Mouse (Mus musculus) splenic B cell, adult 2 months (primary cell): ENCODE measurements around the gene Plin2.
"Not testable (repeated sequence)": the region's sequence is repeated elsewhere in the genome, so short reads cannot be mapped to it uniquely, and the experiment has no call there.

Source experiments
- DNase-seq: peaks from one replicate; pipeline ENCODE4 v3.0.0-alpha.2; 2011; ENCODE audit warnings: low read depth, low spot score
- H3K27me3 ChIP-seq: 2 replicates; pipeline ENCODE4 v1.6.1; 2012; ENCODE audit warnings: mild to moderate bottlenecking, low read length, moderate library complexity, mixed read lengths; ENCODE audit not compliant: control insufficient read depth, poor library complexity, insufficient read depth, severe bottlenecking
- H3K36me3 ChIP-seq: 2 replicates; pipeline ENCODE4 v1.6.1; 2012; ENCODE audit warnings: mild to moderate bottlenecking, low read length, moderate library complexity, mixed read lengths; ENCODE audit not compliant: control insufficient read depth, poor library complexity, insufficient read depth, severe bottlenecking

Plin2 gene

DNA sequence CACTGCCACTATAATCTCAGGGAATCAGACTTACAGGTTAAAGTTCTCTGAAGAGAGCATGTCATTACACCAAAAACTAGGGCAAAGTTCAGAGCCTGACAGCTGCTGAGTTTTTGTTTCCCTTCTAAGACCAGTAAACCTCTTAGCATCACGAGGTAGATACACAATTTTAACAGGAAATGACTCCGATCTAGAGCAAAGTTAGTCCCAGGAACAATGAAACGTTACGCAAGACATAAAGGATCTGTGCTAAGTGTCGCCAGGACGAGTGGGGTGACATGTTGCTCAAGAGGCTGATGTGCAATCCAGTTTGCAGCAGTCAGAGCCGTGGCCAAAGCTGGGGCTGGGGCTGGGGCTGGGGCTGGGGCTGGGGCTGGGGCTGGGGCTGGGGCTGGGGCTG lies 20.3 kb upstream of the Plin2 start:
- H3K27me3 ChIP-seq = no peaks in the 10 kb centered on the region
- H3K36me3 ChIP-seq = no peaks in the 10 kb centered on the region
- no peak for DNase-seq

DNA sequence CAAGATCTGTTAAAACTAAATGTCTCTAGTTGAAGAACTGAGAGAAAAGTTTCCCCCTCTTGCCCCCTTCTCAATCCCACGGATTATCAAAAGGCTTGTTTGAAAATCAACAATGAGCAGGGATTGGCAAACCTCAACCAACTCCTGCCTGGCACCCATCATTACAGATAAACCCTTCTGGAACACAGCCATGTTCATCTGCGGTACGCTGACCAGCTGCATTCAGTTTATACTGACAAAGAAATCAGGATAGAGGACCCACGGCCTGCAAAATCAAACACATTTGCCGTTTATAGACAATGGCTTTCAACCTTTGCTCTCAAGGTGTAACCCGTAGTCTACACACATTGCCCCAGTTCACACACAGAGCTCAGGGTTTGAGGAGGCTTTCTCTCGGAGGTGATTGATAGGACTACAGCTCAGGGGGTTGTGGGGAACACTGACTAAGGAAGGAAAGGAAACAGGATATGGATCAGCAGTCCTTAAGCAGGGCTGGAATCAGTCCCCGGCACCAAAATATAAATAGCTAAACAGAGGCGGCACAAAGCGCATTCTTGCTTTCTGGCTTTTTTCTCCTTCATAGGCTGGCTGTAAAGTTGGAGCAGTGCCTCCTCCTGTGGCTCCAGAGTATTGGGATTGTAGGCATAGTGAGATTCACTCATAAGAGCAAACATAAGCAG lies 19.3 kb upstream of the Plin2 start:
- no peak for DNase-seq
- no peaks in the 10 kb centered on the region for H3K36me3 ChIP-seq
- H3K27me3 ChIP-seq = no peaks in the 10 kb centered on the region

DNA sequence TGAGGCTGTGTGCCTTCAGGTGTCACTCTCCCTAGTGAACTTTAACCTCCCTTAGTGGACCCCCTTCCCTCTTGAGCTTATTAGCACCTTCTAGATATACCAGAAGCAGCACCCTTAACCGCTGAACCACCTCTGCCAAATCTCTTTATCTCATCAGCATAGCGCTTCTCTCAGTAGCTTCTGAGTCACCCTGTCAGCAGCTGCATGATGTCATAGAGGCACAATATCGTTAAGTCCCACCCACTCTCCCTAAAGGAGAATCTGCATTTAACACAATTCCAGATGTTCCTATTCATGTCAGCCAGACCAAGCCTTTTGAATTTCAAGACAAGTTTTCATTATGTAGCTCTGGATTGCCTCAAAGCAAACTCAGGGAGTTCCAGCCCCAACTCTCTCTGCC lies 16.7 kb upstream of the Plin2 start:
- DNase-seq = no peak
- Histone ChIP-seq H3K36me3 (no peaks in the 10 kb centered on the region), H3K27me3 (no peaks in the 10 kb centered on the region)

DNA sequence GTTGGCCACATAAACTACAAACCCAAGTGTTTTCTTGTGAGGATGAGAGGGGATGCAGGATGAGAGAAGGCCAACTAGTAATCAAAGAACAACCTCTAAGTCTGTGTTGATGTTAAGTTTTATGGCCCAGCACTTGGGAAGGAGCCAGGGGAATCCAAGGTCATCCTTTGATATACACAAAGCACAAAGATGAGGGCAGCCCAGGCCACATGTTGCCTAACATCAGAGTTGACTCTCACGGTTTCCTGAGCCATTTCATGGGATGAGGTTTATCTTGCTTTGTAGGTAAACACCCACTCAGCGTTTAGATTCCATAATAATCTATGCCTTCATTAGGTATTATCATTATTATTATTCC lies 16.1 kb upstream of the Plin2 start:
- Histone ChIP-seq H3K27me3 (no peaks in the 10 kb centered on the region), H3K36me3 (no peaks in the 10 kb centered on the region)
- no peak for DNase-seq

DNA sequence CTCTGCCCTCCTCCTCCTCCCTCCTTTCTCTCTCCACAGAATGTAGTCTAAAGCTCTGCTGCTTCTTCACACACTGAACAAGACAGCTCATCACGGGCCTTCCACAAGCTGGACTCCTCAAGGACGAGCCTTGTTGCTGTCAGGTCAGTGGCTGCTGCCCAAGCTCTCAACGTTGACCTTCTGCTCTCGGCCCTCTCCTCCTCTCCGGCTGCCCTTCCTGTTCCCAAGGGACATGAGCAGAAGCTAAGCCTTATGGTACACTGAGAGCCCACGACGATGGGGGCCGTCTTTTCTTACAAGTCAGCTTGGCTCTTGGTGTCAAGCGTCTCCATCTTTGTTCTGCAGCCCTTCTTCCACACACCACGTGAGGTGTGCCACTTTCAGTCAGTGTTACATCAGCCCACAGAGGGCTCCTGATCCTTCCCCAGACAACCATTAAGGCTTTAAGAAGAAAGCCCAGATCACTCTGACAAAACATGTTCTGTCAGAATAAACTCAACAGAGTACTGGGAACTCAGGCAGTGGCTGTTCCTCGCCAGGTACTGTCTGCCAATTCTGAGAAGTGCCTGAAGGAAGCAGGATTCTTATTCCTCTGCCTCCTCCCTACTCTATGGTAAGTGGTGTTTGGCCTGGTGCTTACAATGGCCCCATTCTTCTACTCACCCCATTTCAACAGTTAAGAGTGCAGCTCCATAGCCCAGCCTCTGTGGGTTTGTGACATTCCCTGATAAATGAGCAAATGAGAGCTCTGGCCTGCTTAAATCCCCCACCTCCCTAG lies 15.6 kb upstream of the Plin2 start:
- no peak for DNase-seq
- H3K27me3 ChIP-seq = no peaks in the 10 kb centered on the region
- H3K36me3 ChIP-seq = no peaks in the 10 kb centered on the region

DNA sequence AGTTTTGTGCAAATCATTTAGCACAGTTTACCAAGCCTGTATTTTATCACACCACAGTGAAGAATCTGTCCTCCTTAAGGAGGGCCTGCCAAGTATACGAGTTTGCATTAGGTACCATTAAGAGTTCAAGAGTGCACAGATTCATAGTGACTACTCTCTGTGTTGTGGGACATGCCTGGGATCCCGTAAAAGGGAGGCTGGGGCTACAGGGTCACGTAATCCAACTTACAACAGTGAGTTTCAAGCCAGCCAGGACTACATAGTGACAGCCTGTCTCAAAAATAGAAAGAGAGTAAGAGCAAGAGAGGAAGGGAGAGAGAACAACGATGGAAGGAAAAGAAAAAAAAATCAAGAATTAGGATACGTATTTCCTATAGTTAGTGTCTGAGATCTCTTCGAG lies 14.9 kb upstream of the Plin2 start:
- H3K36me3 ChIP-seq = no peaks in the 10 kb centered on the region
- DNase-seq = no peak
- no peaks in the 10 kb centered on the region for H3K27me3 ChIP-seq

DNA sequence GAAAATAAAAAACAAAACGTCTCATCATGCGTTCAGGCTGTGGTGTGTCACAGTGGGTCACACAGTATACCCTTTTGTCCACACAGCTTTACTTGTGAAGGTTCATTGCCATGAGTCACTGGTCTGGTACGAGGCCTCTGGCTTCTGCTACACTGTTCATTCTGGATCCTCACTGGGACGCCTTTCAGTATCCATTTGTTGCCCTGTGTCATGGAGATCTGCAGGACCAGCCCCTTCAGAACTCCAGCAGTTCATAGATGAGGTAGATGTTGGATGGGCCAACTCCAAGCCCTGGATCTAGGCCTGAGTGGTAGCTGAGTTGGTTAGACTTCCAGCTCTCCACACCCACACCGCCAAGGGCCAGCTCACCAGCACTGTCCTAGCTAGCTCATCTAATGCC lies 13.9 kb upstream of the Plin2 start:
- no peaks in the 10 kb centered on the region for H3K27me3 ChIP-seq
- H3K36me3 ChIP-seq = no peaks in the 10 kb centered on the region
- DNase-seq = no peak

DNA sequence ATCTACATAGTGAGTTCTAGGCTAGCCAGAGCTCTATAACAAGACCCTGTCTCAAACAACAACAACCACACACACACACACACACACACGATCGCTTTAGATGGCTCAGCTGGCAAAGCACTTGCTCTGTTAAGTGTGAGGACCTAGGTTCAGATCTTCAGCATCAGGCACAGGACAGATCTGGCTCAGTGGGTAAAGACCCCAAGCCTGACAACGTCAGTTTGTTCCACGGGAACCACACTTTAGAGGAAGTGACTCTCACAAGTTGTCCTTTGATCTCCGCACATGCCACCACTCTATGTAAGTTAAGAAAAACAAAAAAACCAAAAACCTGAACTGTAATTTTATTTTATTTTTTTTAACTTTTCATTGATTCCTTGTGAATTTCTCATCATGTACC lies 13.4 kb upstream of the Plin2 start:
- DNase-seq = peak; percentile 11

DNA sequence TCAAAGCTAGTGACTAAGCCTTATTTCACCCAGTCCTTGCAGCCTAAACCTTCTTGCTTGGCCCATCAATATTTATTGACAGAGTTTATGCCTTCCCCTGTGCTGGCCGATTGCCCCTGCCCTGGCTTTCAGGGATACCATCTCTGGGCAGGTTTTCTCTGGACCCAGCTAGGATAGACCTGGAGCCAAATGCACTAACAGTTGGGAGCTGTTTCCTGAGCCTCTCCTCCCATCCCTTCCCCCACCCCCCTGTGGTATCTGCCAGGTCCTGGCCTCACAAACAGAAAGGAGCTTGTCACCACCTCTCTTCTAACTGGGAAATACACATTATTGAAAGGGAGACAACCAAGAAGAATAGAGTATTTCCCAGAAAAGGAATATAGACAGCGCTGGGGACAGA lies 12.0 kb upstream of the Plin2 start:
- H3K27me3 ChIP-seq = no peaks in the 10 kb centered on the region
- no peak for DNase-seq
- no peaks in the 10 kb centered on the region for H3K36me3 ChIP-seq

More for the DNA sequence above, 13.4 kb upstream of the Plin2 start:
- H3K27me3 ChIP-seq = no peaks in the 10 kb centered on the region
- H3K36me3 ChIP-seq = no peaks in the 10 kb centered on the region

DNA sequence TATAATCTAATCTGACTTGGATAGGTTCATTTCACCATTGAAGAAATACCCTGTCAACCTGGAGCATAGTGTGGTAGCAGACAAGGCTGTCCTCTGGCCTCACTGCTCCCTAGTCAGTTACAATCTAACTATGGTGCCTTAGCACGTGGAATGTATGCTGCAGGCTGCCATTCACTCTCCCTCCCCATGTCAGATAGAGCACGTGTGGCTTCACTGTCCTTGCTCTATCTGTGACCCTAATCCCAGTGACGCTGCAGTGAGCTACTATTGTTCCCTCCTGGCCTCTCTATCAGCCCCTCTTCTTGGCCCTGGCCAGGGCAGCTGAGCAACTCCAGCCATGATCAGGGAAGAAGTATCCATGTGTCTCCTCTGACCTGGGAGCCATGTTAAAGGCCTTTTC lies 11.6 kb upstream of the Plin2 start:
- no peak for DNase-seq
- H3K27me3 ChIP-seq = no peaks in the 10 kb centered on the region

DNA sequence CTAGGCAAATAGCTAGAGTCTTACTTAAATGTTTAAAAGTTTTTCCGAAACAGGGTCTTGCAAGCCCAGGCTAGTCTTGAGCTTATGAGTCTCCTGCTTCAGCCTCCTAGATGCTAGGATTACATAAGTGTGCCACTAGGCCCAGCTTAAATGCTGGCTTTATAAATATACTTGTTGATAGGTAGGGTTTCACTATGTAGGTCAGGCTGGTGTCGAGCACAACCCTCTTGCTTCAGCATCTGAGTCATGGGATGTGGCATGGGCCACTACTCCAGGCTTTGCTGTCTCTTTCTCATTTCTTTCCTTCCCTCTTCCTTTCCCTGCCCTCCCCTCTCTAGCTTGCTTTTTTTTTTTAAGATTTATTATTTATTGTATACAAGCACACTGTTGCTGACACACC lies 9.8 kb upstream of the Plin2 start:
- no peaks in the 10 kb centered on the region for H3K27me3 ChIP-seq
- DNase-seq = no peak
- no peaks in the 10 kb centered on the region for H3K36me3 ChIP-seq

More for the DNA sequence above, 11.6 kb upstream of the Plin2 start:
- no peaks in the 10 kb centered on the region for H3K36me3 ChIP-seq

DNA sequence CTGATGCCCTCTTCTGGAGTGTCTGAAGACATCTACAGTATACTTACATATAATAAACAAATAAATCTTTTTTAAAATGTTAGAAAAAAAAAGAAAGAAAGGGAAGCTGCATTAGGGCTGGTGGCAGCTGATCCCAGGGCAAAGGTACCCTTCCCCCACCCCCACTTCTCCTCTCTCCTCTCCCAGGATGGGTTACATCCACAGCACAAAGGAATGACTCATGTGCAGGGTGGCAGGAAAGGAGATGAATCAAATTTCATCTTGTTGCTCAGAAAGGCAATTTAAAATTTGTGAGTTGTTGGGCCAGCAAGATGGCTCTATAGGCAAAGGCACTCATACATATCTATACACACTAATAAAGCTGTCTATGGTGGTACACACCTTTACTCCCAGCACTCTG lies 6.9 kb upstream of the Plin2 start:
- no peak for DNase-seq
- no peaks in the 10 kb centered on the region for H3K36me3 ChIP-seq
- H3K27me3 ChIP-seq = no peaks in the 10 kb centered on the region

DNA sequence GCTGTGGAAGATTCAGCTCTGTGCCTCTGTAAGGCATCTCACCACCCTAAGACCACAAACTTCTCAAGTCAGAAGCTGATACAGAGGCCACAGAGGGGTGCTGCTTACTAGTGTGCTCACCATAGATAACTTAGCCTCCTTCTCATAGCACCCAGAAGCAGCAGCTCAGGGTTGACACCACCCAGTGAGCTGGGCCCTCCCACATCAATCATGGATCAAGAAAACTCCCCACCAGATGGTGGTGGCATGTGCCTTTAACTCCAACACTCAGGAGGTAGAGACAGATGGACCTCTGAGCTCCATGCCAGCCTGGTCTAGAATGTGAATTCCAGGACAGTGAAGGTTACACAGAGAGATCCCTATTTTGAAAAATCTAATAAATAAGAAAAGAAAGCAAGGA lies 4.9 kb upstream of the Plin2 start:
- H3K36me3 ChIP-seq, DNase-seq: not testable (repeated sequence)

DNA sequence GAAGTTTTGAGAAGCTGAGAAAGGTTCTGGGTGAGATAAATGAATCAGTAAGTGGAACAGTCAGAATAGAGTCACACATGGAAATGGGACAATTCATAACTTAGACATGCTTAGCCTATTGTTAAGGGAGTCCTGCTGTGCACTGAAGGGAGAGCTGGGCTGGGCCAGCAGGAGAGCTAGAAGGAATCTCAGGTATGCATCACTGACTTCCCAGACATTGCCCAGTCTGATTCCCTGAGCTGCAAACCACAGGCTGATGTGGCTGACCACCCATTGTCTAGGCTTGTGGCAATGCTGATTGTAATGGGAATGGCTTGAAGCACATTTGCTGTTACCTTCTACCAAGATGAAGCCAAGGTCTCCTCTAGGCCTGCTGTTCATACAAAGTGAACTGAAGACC lies 4.3 kb upstream of the Plin2 start:
- not testable (repeated sequence) for H3K27me3 ChIP-seq, DNase-seq, H3K36me3 ChIP-seq

More for the DNA sequence above, 4.9 kb upstream of the Plin2 start:
- H3K27me3 ChIP-seq = not testable (repeated sequence)

DNA sequence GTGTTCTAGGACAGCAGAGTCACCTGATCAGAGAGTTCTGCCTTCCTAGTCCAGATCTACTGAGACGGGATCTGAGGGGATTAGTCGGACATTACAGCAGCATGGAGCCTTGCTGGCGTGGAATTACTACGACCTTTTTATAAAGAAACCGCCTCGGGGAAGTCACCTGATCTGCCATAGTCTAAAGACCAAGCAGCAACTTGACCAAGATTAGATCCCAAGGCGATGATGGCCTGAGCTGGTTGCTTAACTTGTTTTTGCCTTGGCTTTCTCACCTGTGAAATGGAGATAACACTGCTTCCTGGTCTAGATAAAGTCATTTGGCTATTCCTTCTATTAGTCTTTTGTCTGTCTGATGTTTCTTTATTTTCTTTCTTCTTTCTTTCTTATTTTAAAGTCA lies 2.6 kb upstream of the Plin2 start:
- H3K36me3 ChIP-seq = no peaks in the 10 kb centered on the region
- no peak for DNase-seq

DNA sequence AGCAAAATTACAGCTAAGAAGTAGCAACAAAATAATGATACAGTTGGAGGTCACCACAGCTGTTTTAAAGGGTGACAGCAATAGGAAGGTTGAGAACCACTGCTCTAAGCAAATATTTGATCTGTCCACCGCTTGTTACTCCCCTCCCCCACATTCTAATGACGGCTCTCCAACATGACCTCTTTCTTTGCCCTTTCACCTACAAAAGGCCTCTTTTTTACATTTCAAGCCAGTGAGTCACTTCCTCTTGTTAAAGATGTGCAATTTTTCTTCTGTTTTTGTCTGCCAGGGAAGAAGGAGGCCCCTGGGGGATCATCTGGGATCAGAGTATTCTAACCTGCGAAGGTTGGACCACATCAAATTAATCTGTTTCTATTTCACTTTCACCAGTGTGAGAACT lies 1.9 kb upstream of the Plin2 start:
- no peak for DNase-seq
- Histone ChIP-seq H3K36me3 (no peaks in the 10 kb centered on the region), H3K27me3 (no peaks in the 10 kb centered on the region)

More for the DNA sequence above, 2.6 kb upstream of the Plin2 start:
- H3K27me3 ChIP-seq = no peaks in the 10 kb centered on the region
